Mouse (Mus musculus) liver, embryonic 14.5 days (tissue): ENCODE measurements around the gene Serpina3k.

Experiments
- CTCF ChIP-seq: IDR thresholded peaks from 2 replicates; pipeline ENCODE4 v1.5.1; 2016; ENCODE audit warnings: antibody characterized with exemption, low read depth, control low read depth
- EP300 ChIP-seq: IDR thresholded peaks from 2 replicates; pipeline ENCODE4 v1.6.1; 2016; ENCODE audit warnings: antibody characterized with exemption, low read depth

GRCm38 (mm10) chr12:104369986-104370385 lies 31.7 kb downstream of the Serpina3k start:
- TF ChIP-seq CTCF = no peak
- no peak for TF ChIP-seq EP300
